Mouse (Mus musculus) monocyte, adult 2 months (primary cell): ENCODE results near the gene Gsk3b.
"Not testable (repeated sequence)": the region's sequence is repeated elsewhere in the genome, so short reads cannot be mapped to it uniquely, and the experiment has no call there.

Source experiments
- DNase-seq, 2 experiments: peaks; one replicate each; pipeline ENCODE4 v3.0.0; 2022; ENCODE audit warnings: low spot score in 2 of 2, low read depth in 1 of 2

Gsk3b gene

DNA sequence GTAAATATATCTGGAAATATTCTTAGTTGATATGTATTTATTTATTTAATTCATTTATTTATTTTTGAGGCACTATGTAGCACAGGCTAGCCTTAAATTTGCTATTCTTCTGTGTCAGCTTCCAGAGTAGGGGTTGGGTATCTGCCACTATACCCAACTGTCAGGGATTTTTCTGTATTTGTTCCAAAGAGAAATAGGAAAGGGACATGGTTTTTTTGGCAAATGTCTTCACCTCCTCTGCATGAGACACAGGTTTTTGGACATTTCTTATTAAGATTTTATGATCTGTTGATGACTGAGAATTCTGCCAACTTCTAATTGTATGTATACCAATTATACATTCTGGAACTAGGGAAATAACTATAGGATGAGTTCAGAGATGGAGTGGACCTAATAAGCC lies 10.5 kb downstream of the Gsk3b start:
- DNase-seq: no peak

- DNase-seq: no peak
These were observed 11.8 kb downstream of the Gsk3b start for GRCm38 (mm10) chr16:38100569-38100968.

GRCm38 (mm10) chr16:38105453-38105852 lies 16.7 kb downstream of the Gsk3b start:
- no peak for DNase-seq

DNA sequence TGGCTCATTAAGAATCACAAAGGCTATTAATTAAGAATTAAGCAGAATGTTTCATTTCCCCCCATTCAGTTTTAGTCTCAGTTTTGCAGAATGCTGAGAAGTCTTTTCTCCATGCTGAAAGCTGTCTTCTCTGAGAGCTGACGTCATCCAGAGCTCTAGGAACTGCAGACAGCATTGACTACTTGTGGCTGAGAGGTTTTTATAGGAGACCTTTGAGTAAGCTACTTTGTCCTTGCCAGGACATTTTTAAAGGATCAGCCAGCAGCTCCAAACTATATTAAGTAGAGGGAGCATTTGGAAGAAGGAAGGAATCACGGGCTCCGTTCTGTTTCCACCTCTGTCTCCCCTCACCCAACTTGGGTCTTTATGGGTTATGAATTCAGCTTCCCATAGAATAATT lies 17.7 kb downstream of the Gsk3b start:
- DNase-seq: no peak

- no peak for DNase-seq
These were observed 21.2 kb downstream of the Gsk3b start for GRCm38 (mm10) chr16:38110001-38110400.

DNA sequence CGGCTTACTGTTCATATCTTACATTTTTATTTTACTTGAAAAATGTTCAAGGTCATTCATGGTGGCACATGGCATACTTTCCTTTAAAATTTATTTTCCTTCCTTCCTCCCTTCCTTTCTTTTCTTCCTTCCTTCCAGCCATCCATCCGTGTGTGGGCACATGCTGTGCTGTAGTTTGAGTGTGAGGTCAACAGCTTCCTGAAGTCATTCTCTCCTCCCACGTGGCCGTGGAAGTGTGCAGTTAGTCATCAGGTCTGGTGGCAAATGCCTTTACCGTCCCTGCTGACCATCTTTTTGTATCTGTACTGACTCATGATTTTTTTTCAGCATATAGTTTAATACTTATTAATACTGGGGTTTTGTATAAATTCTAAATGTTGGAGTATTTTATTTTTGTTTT lies 21.8 kb downstream of the Gsk3b start:
- no peak for DNase-seq

DNA sequence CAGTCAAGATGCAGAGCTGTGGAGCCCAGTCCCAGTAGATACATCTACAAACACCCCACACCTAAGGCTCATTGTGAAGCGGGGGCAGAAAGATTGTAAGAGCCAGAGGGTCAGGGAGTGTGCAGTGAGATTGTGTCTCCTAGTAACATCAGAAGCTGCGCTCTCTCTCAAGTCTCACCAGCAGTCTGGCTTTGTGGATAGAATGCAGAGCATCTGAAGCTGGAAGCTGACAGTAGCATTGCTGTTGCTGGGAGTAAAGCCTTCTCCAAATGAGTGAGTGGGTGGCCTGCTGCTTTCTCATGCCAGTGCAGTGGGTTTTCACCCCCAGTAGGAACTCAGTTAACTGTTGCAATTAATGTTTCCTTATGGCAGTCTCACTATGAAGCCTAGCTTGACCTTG lies 25.3 kb downstream of the Gsk3b start:
- DNase-seq: no peak

DNA sequence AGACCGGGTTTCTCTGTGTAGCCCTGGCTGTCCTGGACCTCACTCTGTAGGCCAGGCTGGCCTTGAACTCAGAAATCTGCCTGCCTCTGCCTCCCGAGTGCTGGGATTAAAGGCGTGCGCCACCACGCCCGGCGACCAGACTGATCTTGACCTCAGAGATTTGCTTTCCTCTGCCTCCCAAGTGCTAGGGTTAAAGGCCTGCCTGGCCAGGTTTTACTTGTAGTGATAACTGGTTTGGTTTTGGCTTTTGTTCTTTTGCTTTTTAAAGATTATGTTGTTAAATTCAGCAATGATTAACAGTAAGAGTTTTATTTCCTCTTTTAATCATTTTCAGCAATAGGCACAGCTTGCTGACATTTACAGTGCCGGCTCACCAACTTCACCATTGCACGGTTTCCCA lies 29.1 kb downstream of the Gsk3b start:
- not testable (repeated sequence) for DNase-seq

GRCm38 (mm10) chr16:38118723-38119122 lies 29.9 kb downstream of the Gsk3b start:
- no peak for DNase-seq

DNA sequence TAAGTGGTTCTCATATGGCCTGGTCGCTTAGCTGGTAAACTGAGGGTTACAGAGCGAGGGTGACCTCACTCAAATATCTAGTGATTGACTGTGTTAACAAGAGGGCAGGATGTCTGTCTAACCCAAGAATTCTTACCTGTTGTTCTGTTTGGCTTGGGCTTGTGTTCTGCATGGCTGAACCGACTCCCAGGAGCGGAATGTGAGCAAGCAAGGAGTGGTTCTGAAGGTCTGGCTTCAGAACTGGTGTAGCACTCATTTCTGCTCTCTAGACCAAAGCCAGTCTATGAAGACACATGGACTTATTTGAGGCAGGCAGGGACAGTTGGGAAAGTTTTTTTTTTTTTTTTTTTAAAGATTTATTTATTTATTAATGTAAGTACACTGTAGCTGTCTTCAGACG lies 30.5 kb downstream of the Gsk3b start:
- no peak for DNase-seq

GRCm38 (mm10) chr16:38129171-38129570 lies 40.4 kb downstream of the Gsk3b start:
- DNase-seq: no peak

DNA sequence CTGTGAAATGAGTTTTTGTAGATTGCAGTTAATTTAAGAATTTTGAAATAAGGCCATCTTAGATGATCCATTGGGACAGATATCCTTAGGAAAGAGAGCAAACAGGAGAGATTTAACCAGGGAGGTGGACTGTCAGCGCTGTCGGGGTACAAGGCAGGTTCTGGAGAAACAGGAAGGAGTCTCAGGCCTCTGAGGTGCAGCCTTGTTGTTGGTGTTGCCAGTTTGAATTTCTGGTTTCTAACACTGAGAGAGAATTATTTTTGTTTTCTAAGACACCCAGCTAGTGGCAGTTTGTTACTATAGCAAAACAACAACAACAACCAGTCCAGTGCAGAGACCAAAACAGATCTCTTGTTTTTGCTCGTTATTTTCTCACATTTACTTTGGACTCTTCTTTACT lies 42.2 kb downstream of the Gsk3b start:
- no peak for DNase-seq

- DNase-seq: peak; percentile 46 to 72
These were observed 43.0 kb downstream of the Gsk3b start for GRCm38 (mm10) chr16:38131756-38132155.

- no peak for DNase-seq
These were observed 43.4 kb downstream of the Gsk3b start for GRCm38 (mm10) chr16:38132210-38132609.

DNA sequence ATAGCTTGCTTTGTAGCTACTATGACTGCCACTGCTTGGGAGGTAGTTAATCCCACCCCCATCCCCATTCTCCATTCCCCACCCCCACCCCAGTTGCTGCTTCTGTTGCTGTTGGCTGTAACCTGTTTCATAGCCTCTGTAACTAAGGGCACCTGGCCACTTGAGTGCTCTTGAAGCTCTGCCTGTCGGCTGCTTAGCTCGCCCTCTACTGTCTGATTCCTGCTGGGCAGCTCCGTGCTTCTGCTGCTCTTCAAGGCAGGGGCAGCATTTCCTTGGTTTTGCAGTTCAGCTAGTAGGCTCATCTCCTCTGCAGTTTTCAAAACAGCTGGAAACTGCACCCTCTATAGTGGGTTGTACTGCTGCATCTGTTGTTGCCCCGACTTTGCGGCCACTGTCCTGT lies 48.5 kb downstream of the Gsk3b start:
- DNase-seq: no peak

- no peak for DNase-seq
These were observed 56.1 kb downstream of the Gsk3b start for GRCm38 (mm10) chr16:38144898-38145297.

DNA sequence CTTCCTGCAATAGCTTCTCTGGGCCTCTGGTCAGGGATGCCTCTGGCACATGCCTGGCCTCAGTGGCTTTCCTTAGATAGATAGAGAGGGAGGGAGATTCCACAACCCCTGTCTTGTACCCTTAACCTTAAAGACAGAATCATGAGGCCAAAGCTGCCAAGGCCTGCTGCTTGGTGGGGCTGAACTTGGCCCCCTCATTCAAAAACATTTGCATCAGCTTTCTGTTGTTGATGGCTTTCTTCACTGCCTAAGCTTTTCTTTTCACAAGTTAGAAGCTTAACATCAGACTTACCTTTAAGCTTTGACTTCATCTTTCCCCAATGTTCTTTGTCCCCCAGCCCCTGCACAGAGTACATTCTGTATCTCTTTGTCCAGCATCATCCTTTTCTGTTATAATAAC lies 61.8 kb downstream of the Gsk3b start:
- DNase-seq: no peak

- DNase-seq: no peak
These were observed 69.2 kb downstream of the Gsk3b start for GRCm38 (mm10) chr16:38157854-38158622.

DNA sequence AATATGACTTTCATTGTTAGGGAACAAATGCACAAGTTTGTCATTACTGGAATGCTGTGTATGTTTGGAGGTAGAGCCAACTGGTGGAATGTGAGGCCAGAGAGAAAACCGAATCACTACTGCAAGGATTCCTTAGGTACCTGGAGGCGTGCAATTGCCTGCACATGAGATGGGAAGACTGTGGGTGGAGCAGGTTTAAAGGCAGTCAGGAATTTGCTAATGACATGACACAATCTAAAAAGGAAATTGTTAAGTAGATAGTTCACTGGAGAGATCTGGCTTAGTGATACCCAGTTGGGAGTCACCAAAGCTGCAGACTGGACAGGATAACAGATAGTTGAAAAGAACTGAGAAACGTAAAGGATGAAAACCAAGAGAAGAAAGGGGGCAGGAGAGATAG lies 73.2 kb downstream of the Gsk3b start:
- no peak for DNase-seq

GRCm38 (mm10) chr16:38164811-38165591 lies 76.2 kb downstream of the Gsk3b start:
- no peak for DNase-seq

- no peak for DNase-seq
These were observed 80.2 kb downstream of the Gsk3b start for GRCm38 (mm10) chr16:38168971-38169370.

- DNase-seq: no peak
These were observed 90.3 kb downstream of the Gsk3b start for GRCm38 (mm10) chr16:38179150-38179549.

- no peak for DNase-seq
These were observed 92.6 kb downstream of the Gsk3b start for GRCm38 (mm10) chr16:38181421-38181820.
